Mouse (Mus musculus) midbrain, postnatal 0 days (tissue): ENCODE data around the gene Ccser1. TPM values are rescaled to one million over a fixed set of nuclear protein-coding genes. Genes with fewer than 3 reads are reported as not detected.

Source experiments
- ATAC-seq: fragments of 200-750 bp; cut with Nextera tagmentation; 2 replicates; pipeline ENCODE4 v1.8.0; 2017; ENCODE audit warnings: moderate number of reproducible peaks, mild to moderate bottlenecking, moderate TSS enrichment, moderate library complexity; ENCODE audit not compliant: low FRiP score
- DNase-seq: peaks from one replicate; pipeline ENCODE4 v3.0.0-alpha.2; 2015; ENCODE audit warnings: low spot score
- H3K27ac ChIP-seq: fragments of 300-500 bp; sonication (generic); 2 replicates; pipeline ENCODE4 v1.5.1; 2014; ENCODE audit warnings: low read depth, mild to moderate bottlenecking, low read length, mixed read lengths
- H3K27me3 ChIP-seq: fragments of 300-500 bp; sonication (generic); 2 replicates; pipeline ENCODE4 v1.6.1; 2014; ENCODE audit warnings: low read length, control low read depth, mixed read lengths; ENCODE audit not compliant: insufficient read depth
- H3K36me3 ChIP-seq: fragments of 300-500 bp; sonication (generic); 2 replicates; pipeline ENCODE4 v1.6.1; 2014; ENCODE audit warnings: low read length, control low read depth, mixed read lengths; ENCODE audit not compliant: insufficient read depth
- H3K4me1 ChIP-seq: fragments of 300-500 bp; sonication (generic); 2 replicates; pipeline ENCODE4 v1.6.1; 2014; ENCODE audit warnings: mild to moderate bottlenecking, control low read depth, antibody characterized with exemption, low read length, mixed read lengths; ENCODE audit not compliant: insufficient read depth
- H3K4me2 ChIP-seq: fragments of 300-500 bp; sonication (generic); 2 replicates; pipeline ENCODE4 v1.6.1; 2014; ENCODE audit warnings: low read depth, mild to moderate bottlenecking, low read length, mixed read lengths; ENCODE audit not compliant: poor library complexity, severe bottlenecking
- H3K4me3 ChIP-seq: fragments of 300-500 bp; sonication (generic); 2 replicates; pipeline ENCODE4 v1.5.1; 2014; ENCODE audit warnings: low read depth, mild to moderate bottlenecking, low read length, moderate library complexity
- H3K9ac ChIP-seq: fragments of 300-500 bp; sonication (generic); replicated peaks from 2 replicates; pipeline ENCODE4 v1.6.1; 2014; ENCODE audit warnings: mild to moderate bottlenecking, low read length, moderate library complexity, mixed read lengths; ENCODE audit not compliant: poor library complexity, severe bottlenecking
- H3K9me3 ChIP-seq: fragments of 300-500 bp; sonication (generic); 2 replicates; pipeline ENCODE4 v1.6.1; 2016; ENCODE audit warnings: low read length, control low read depth
- CTCF ChIP-seq: IDR thresholded peaks from 2 replicates; pipeline ENCODE4 v1.5.1; 2016; ENCODE audit warnings: antibody characterized with exemption, mild to moderate bottlenecking
- WGBS: fragments of 180-500 bp; shearing (Covaris S2); extraction: QIAGEN DNeasy Blood & Tissue Kit; methylation state at CpG from one replicate; pipeline ENCODE4 v1.1.7; 2014; 5-methylcytosine and 5-hydroxymethylcytosine counted together
- polyA plus RNA-seq: library from polyadenylated mRNA; unstranded; fragments of >200 nt; fragmentation: Nextera tagmentation; extraction: Ambion mirVana; gene quantifications from 2 replicates; pipeline ENCODE4 v1.2.1, GENCODE M21; 2015
- total RNA-seq: library from RNA; depleted of rRNA; stranded (reverse); fragments of >200 nt; gene quantifications from 2 replicates; pipeline ENCODE4 v1.2.3, GENCODE M21; 2014

The Ccser1 gene
- total and polyA plus RNA-seq, 2 experiments from 2014 or later, result 13.9 to 51.4 TPM

- Histone ChIP-seq H3K27me3 (no peaks in the 10 kb centered on the region), H3K9me3 (no peaks in the 10 kb centered on the region), H3K9ac (no peak overlapping the region), H3K27ac (no peak overlapping the region), H3K4me3 (no peak overlapping the region), H3K4me2 (no peak overlapping the region), H3K4me1 (peaks cover 5% of the 10 kb centered on the region; the same call in 1 of the 2 replicates), H3K36me3 (no peaks in the 10 kb centered on the region)
- DNase-seq (no peak), ATAC-seq (no peak)
- TF ChIP-seq CTCF, result no peak
- 19% methylated on average over 5 of the region's 5 CpGs for WGBS
Observed at GRCm38 (mm10) chr6:61230058-61230718, 50.1 kb downstream of the Ccser1 start.

GRCm38 (mm10) chr6:61233060-61233459 lies 52.9 kb downstream of the Ccser1 start:
- no peak overlapping the region for H3K4me3 ChIP-seq
- no peak overlapping the region for H3K27ac ChIP-seq
- no peaks in the 10 kb centered on the region for H3K9me3 ChIP-seq
- no peak overlapping the region for H3K4me2 ChIP-seq
- ATAC-seq (no peak), DNase-seq (no peak)
- peaks cover 5% of the 10 kb centered on the region; the same call in 1 of the 2 replicates for H3K4me1 ChIP-seq
- H3K36me3 ChIP-seq, result no peaks in the 10 kb centered on the region
- no peak for TF ChIP-seq CTCF
- H3K9ac ChIP-seq, result no peak overlapping the region
- WGBS, result 48% methylated on average over 5 of the region's 5 CpGs
- no peaks in the 10 kb centered on the region for H3K27me3 ChIP-seq

GRCm38 (mm10) chr6:61233548-61234187 lies 53.5 kb downstream of the Ccser1 start:
- Histone ChIP-seq H3K27me3 (no peaks in the 10 kb centered on the region), H3K9me3 (no peaks in the 10 kb centered on the region), H3K36me3 (no peaks in the 10 kb centered on the region), H3K27ac (no peak overlapping the region), H3K9ac (no peak overlapping the region), H3K4me2 (no peak overlapping the region), H3K4me1 (peaks cover 5% of the 10 kb centered on the region; the same call in 1 of the 2 replicates), H3K4me3 (no peak overlapping the region)
- DNase-seq (no peak), ATAC-seq (no peak)
- 34% methylated on average over 5 of the region's 5 CpGs for WGBS
- no peak for TF ChIP-seq CTCF

GRCm38 (mm10) chr6:61240618-61241017 lies 60.5 kb downstream of the Ccser1 start:
- Histone ChIP-seq H3K27me3 (no peaks in the 10 kb centered on the region), H3K9ac (no peak overlapping the region), H3K4me3 (no peak overlapping the region), H3K4me1 (no peaks in the 10 kb centered on the region), H3K36me3 (no peaks in the 10 kb centered on the region), H3K4me2 (no peak overlapping the region), H3K27ac (no peak overlapping the region), H3K9me3 (no peaks in the 10 kb centered on the region)
- DNase-seq, result no peak
- no peak for ATAC-seq
- TF ChIP-seq CTCF, result no peak
- 62% methylated on average over 2 of the region's 2 CpGs for WGBS

- no peak overlapping the region for H3K4me3 ChIP-seq
- H3K4me1 ChIP-seq, result no peaks in the 10 kb centered on the region
- H3K4me2 ChIP-seq, result no peak overlapping the region
- no peak overlapping the region for H3K9ac ChIP-seq
- no peaks in the 10 kb centered on the region for H3K36me3 ChIP-seq
- ATAC-seq (no peak), DNase-seq (no peak)
- TF ChIP-seq CTCF, result no peak
- H3K27me3 ChIP-seq, result no peaks in the 10 kb centered on the region
- WGBS, result 93% methylated on average over 3 of the region's 3 CpGs
- H3K9me3 ChIP-seq, result no peaks in the 10 kb centered on the region
- H3K27ac ChIP-seq, result no peak overlapping the region
Observed at GRCm38 (mm10) chr6:61242556-61242955, 62.4 kb downstream of the Ccser1 start.

- Histone ChIP-seq H3K9ac (no peak overlapping the region), H3K36me3 (no peaks in the 10 kb centered on the region), H3K27ac (no peak overlapping the region), H3K4me2 (no peak overlapping the region), H3K27me3 (no peaks in the 10 kb centered on the region), H3K9me3 (no peaks in the 10 kb centered on the region), H3K4me3 (no peak overlapping the region), H3K4me1 (no peaks in the 10 kb centered on the region)
- WGBS, result 88% methylated on average over 4 of the region's 4 CpGs
- TF ChIP-seq CTCF, result no peak
- DNase-seq (no peak), ATAC-seq (no peak)
Observed at GRCm38 (mm10) chr6:61246523-61246922, 66.4 kb downstream of the Ccser1 start.
